Mouse (Mus musculus): ENCODE measurements around the gene Atp8a2.

Gene Atp8a2

GRCm38 (mm10) chr14:60148893-60149292 lies 48.1 kb downstream of the Atp8a2 start:
- DNase-seq: no peak

- peak; percentile 31 for DNase-seq
Observed at GRCm38 (mm10) chr14:60143234-60143633, 53.7 kb downstream of the Atp8a2 start.

- DNase-seq: no peak
Observed at GRCm38 (mm10) chr14:60138339-60138738, 58.6 kb downstream of the Atp8a2 start.

GRCm38 (mm10) chr14:60137812-60138211 lies 59.2 kb downstream of the Atp8a2 start:
- DNase-seq: no peak

GRCm38 (mm10) chr14:60135801-60136200 lies 61.2 kb downstream of the Atp8a2 start:
- no peak for DNase-seq

- DNase-seq: no peak
Observed at GRCm38 (mm10) chr14:60134720-60135119, 62.3 kb downstream of the Atp8a2 start.

- no peak for DNase-seq
Observed at GRCm38 (mm10) chr14:60131196-60131876, 65.6 kb downstream of the Atp8a2 start.

GRCm38 (mm10) chr14:60129564-60129963 lies 67.4 kb downstream of the Atp8a2 start:
- DNase-seq: no peak

GRCm38 (mm10) chr14:60125202-60125601 lies 71.8 kb downstream of the Atp8a2 start:
- no peak for DNase-seq

- DNase-seq: no peak
Observed at GRCm38 (mm10) chr14:60121572-60121971, 75.4 kb downstream of the Atp8a2 start.

GRCm38 (mm10) chr14:60117792-60118585 lies 79.0 kb downstream of the Atp8a2 start:
- no peak for DNase-seq

GRCm38 (mm10) chr14:60086808-60087725 lies 109.9 kb downstream of the Atp8a2 start:
- peak; percentile 82 for DNase-seq

- DNase-seq: no peak
Observed at GRCm38 (mm10) chr14:60086254-60086807, 110.6 kb downstream of the Atp8a2 start.

- DNase-seq: no peak
Observed at GRCm38 (mm10) chr14:60082771-60083170, 114.2 kb downstream of the Atp8a2 start.

- DNase-seq: no peak
Observed at GRCm38 (mm10) chr14:60072496-60072895, 124.5 kb downstream of the Atp8a2 start.

- DNase-seq: no peak
Observed at GRCm38 (mm10) chr14:60065186-60065585, 131.8 kb downstream of the Atp8a2 start.

- no peak for DNase-seq
Observed at GRCm38 (mm10) chr14:60061023-60061422, 136.0 kb downstream of the Atp8a2 start.

- DNase-seq: no peak
Observed at GRCm38 (mm10) chr14:60058867-60059266, 138.1 kb downstream of the Atp8a2 start.

- no peak for DNase-seq
Observed at GRCm38 (mm10) chr14:60055231-60055630, 141.7 kb downstream of the Atp8a2 start.

- DNase-seq: no peak
Observed at GRCm38 (mm10) chr14:60030666-60031065, 166.3 kb downstream of the Atp8a2 start.

GRCm38 (mm10) chr14:60027139-60027538 lies 169.8 kb downstream of the Atp8a2 start:
- DNase-seq: no peak

GRCm38 (mm10) chr14:60026647-60027046 lies 170.3 kb downstream of the Atp8a2 start:
- no peak for DNase-seq

GRCm38 (mm10) chr14:60015891-60016290 lies 181.1 kb downstream of the Atp8a2 start:
- peak; percentile 76 for DNase-seq

Measured in cerebellum, adult 9-10 months (tissue).